Comparison of ENCODE assay signal across 8 mouse cellular contexts in genomic region chr1:171504586-171504985, GRCm38 (mm10). TPM values are rescaled to one million over a fixed set of nuclear protein-coding genes. Genes with fewer than 3 reads are reported as not detected.
DNase-seq lines count a peak whose midpoint lies in the region; ATAC-seq and TF ChIP-seq lines count a peak whose summit lies in the region.

No protein-coding gene starts in this region.

- WGBS in lung, embryonic 15.5 days, result 68% methylated on average over 4 of the region's 4 CpGs
- 81% methylated on average over 4 of the region's 4 CpGs for WGBS in lung, adult 2 months
- 71% methylated on average over 4 of the region's 4 CpGs for WGBS in embryonic facial prominence, embryonic 12.5 days
- WGBS in intestine, embryonic 16.5 days, result 78% methylated on average over 4 of the region's 4 CpGs
- WGBS in neural tube, embryonic 14.5 days, result 66% methylated on average over 4 of the region's 4 CpGs

- peak overlapping the region; percentile 78; the same call in 1 of the 2 replicates for H3K4me2 ChIP-seq in lung, embryonic 15.5 days
- peak overlapping the region; percentile 68 for H3K4me2 ChIP-seq in embryonic facial prominence, embryonic 12.5 days (replicated peaks)
- H3K4me2 ChIP-seq in intestine, embryonic 16.5 days (ENCODE audit: low read depth, low read length), result peak overlapping the region; percentile 39; the same call in 1 of the 2 replicates
- peak overlapping the region; percentile 62 for H3K4me2 ChIP-seq in neural tube, embryonic 14.5 days (ENCODE audit: low read depth, low read length)

- no peak overlapping the region for H3K9ac ChIP-seq in lung, embryonic 15.5 days
- H3K9ac ChIP-seq in embryonic facial prominence, embryonic 12.5 days, result peak overlapping the region; percentile 7; the same call in 1 of the 2 replicates
- H3K9ac ChIP-seq in intestine, embryonic 16.5 days (ENCODE audit: low read depth, low read length), result no peak overlapping the region
- H3K9ac ChIP-seq in neural tube, embryonic 14.5 days (replicated peaks; ENCODE audit: low read depth, low read length), result peak overlapping the region; percentile 42; the same call in 1 of the 2 replicates

- H3K9me3 ChIP-seq in lung, embryonic 15.5 days, result no peaks in the 10 kb centered on the region
- 0 out of 2 replicates have a peak, but pooled peaks cover 3% of the 10 kb centered on the region for H3K9me3 ChIP-seq in embryonic facial prominence, embryonic 12.5 days
- no peaks in the 10 kb centered on the region for H3K9me3 ChIP-seq in intestine, embryonic 16.5 days (ENCODE audit: control insufficient read depth, low read length)
- H3K9me3 ChIP-seq in neural tube, embryonic 14.5 days (ENCODE audit: control insufficient read depth, low read length), result no peaks in the 10 kb centered on the region

- peaks cover 13% of the 10 kb centered on the region for H3K4me1 ChIP-seq in lung, embryonic 15.5 days
- H3K4me1 ChIP-seq in lung, adult 2 months (ENCODE audit: control insufficient read depth, insufficient read depth, low read length), result no peaks in the 10 kb centered on the region
- 0 out of 2 replicates have a peak, but pooled peaks cover 3% of the 10 kb centered on the region for H3K4me1 ChIP-seq in embryonic facial prominence, embryonic 12.5 days
- H3K4me1 ChIP-seq in intestine, embryonic 16.5 days (ENCODE audit: control insufficient read depth, insufficient read depth, low read length), result no peaks in the 10 kb centered on the region; the same call in 1 of the 2 replicates
- H3K4me1 ChIP-seq in neural tube, embryonic 14.5 days (ENCODE audit: control insufficient read depth, insufficient read depth, low read length), result peaks cover 6% of the 10 kb centered on the region; the same call in 1 of the 2 replicates

- H3K4me3 ChIP-seq in lung, embryonic 15.5 days, result peak overlapping the region; percentile 8; the same call in 1 of the 2 replicates
- no peak overlapping the region for H3K4me3 ChIP-seq in lung, adult 2 months (replicated peaks; ENCODE audit: extremely low read depth, low read depth, low read length)
- 0 out of 2 replicates have a peak overlapping the region, but pooled peaks have one; percentile 4 for H3K4me3 ChIP-seq in embryonic facial prominence, embryonic 12.5 days
- no peak overlapping the region for H3K4me3 ChIP-seq in intestine, embryonic 16.5 days (ENCODE audit: low read length)
- H3K4me3 ChIP-seq in neural tube, embryonic 14.5 days (ENCODE audit: low read depth, low read length), result peak overlapping the region; percentile 53

- intact Hi-C loops in gastrocnemius, postnatal 14 days (cut with DNase I; ENCODE audit: low total_unique reads), result no loop called here

- H3K27ac ChIP-seq in lung, embryonic 15.5 days, result no peak overlapping the region
- no peak overlapping the region for H3K27ac ChIP-seq in embryonic facial prominence, embryonic 12.5 days
- no peak overlapping the region for H3K27ac ChIP-seq in intestine, embryonic 16.5 days (ENCODE audit: low read length)
- no peak overlapping the region for H3K27ac ChIP-seq in neural tube, embryonic 14.5 days (ENCODE audit: low read depth, low read length)

- no peak for TF ChIP-seq POLR2A in lung, adult 2 months (IDR thresholded peaks at IDR 0.05; ENCODE audit: borderline replicate concordance, extremely low read depth, low read depth, low read length)

- TF ChIP-seq CTCF in lung, adult 2 months (IDR thresholded peaks at IDR 0.05; ENCODE audit: insufficient read depth, low read length), result no peak

- no peaks in the 10 kb centered on the region for H3K27me3 ChIP-seq in lung, embryonic 15.5 days
- H3K27me3 ChIP-seq in embryonic facial prominence, embryonic 12.5 days, result no peaks in the 10 kb centered on the region
- H3K27me3 ChIP-seq in intestine, embryonic 16.5 days (replicated peaks; ENCODE audit: control insufficient read depth, insufficient read depth, low read length), result no peaks in the 10 kb centered on the region
- H3K27me3 ChIP-seq in neural tube, embryonic 14.5 days (ENCODE audit: control insufficient read depth, insufficient read depth, low read length), result no peaks in the 10 kb centered on the region

- DNase-seq in lung, adult 2 months, result no peak
- no peak for DNase-seq in cerebellum, adult 8-10 months
- no peak for DNase-seq in gastrocnemius, postnatal 14 days
- DNase-seq in cerebellum, adult 11-12 months, result no peak

- H3K36me3 ChIP-seq in lung, embryonic 15.5 days, result no peaks in the 10 kb centered on the region
- no peaks in the 10 kb centered on the region for H3K36me3 ChIP-seq in embryonic facial prominence, embryonic 12.5 days
- no peaks in the 10 kb centered on the region for H3K36me3 ChIP-seq in intestine, embryonic 16.5 days (ENCODE audit: control insufficient read depth, insufficient read depth, low read length)
- no peaks in the 10 kb centered on the region for H3K36me3 ChIP-seq in neural tube, embryonic 14.5 days (ENCODE audit: control insufficient read depth, insufficient read depth, low read length)

- ATAC-seq in lung, embryonic 15.5 days (ENCODE audit: borderline replicate concordance, extremely low read depth, low FRiP score, low TSS enrichment), result no peak
- no peak for ATAC-seq in embryonic facial prominence, embryonic 12.5 days (ENCODE audit: insufficient number of reproducible peaks, insufficient read depth, low FRiP score, low TSS enrichment)
- no peak for ATAC-seq in intestine, embryonic 16.5 days
- ATAC-seq in neural tube, embryonic 14.5 days (ENCODE audit: low read depth), result no peak

RNA-seq across cellular contexts. Expression of gene Alyref2, which starts 1.3 kb away (rescaled TPM):
- 12.8 and 13.0 TPM in 2 replicates for polyA plus RNA-seq in lung, embryonic 15.5 days (2015; fragmentation: Nextera tagmentation; extraction: Ambion mirVana)
- polyA plus RNA-seq in lung, adult 2 months (2012; rRNA removed), result 2.8 and 3.3 TPM in 2 replicates
- 13.3 and 14.6 TPM in 2 replicates for polyA plus RNA-seq in embryonic facial prominence, embryonic 12.5 days (2016; fragmentation: Nextera tagmentation; extraction: Ambion mirVana)
- polyA plus RNA-seq in intestine, embryonic 16.5 days (2015; fragmentation: Nextera tagmentation; extraction: Ambion mirVana), result 11.1 and 11.2 TPM in 2 replicates
- 30.1 and 32.7 TPM in 2 replicates for polyA plus RNA-seq in neural tube, embryonic 14.5 days (2014; fragmentation: Nextera tagmentation; extraction: Ambion mirVana)
- total RNA-seq in gastrocnemius, postnatal 14 days (2021), result 1 to 10 TPM; 2.1 to 2.5 TPM

RNA-seq across cellular contexts. Expression of gene Itln1, which starts 30.5 kb away (rescaled TPM):
- polyA plus RNA-seq in lung, embryonic 15.5 days (2015; fragmentation: Nextera tagmentation; extraction: Ambion mirVana), result not detected in 2 replicates
- 0.64 TPM in 1 of 2 replicates, not detected in the other for polyA plus RNA-seq in lung, adult 2 months (2012; rRNA removed)
- not detected in 2 replicates for polyA plus RNA-seq in embryonic facial prominence, embryonic 12.5 days (2016; fragmentation: Nextera tagmentation; extraction: Ambion mirVana)
- 0.20 and 0.23 TPM in 2 replicates for polyA plus RNA-seq in intestine, embryonic 16.5 days (2015; fragmentation: Nextera tagmentation; extraction: Ambion mirVana)
- polyA plus RNA-seq in neural tube, embryonic 14.5 days (2014; fragmentation: Nextera tagmentation; extraction: Ambion mirVana), result not detected in 2 replicates
- not detected for total RNA-seq in gastrocnemius, postnatal 14 days (2021)

RNA-seq across cellular contexts. Expression of gene Cd244a, which starts 54.4 kb away (rescaled TPM):
- polyA plus RNA-seq in lung, embryonic 15.5 days (2015; fragmentation: Nextera tagmentation; extraction: Ambion mirVana), result 0.43 and 0.57 TPM in 2 replicates
- polyA plus RNA-seq in lung, adult 2 months (2012; rRNA removed), result 1.8 and 3.1 TPM in 2 replicates
- polyA plus RNA-seq in embryonic facial prominence, embryonic 12.5 days (2016; fragmentation: Nextera tagmentation; extraction: Ambion mirVana), result 0.08 TPM in 1 of 2 replicates, not detected in the other
- 0.62 and 0.91 TPM in 2 replicates for polyA plus RNA-seq in intestine, embryonic 16.5 days (2015; fragmentation: Nextera tagmentation; extraction: Ambion mirVana)
- polyA plus RNA-seq in neural tube, embryonic 14.5 days (2014; fragmentation: Nextera tagmentation; extraction: Ambion mirVana), result not detected in 2 replicates
- not detected for total RNA-seq in gastrocnemius, postnatal 14 days (2021)

Comparison
In these comparisons a context has a peak if more than half of its experiments do, and no peak if none do; other contexts are left out.
1. H3K4me3 ChIP-seq: peak in lung, embryonic 15.5 days (single experiment), embryonic facial prominence, embryonic 12.5 days (single experiment) and neural tube, embryonic 14.5 days (single experiment); none in lung, adult 2 months (single experiment) and intestine, embryonic 16.5 days (single experiment).
2. H3K9ac ChIP-seq: peak in embryonic facial prominence, embryonic 12.5 days (single experiment) and neural tube, embryonic 14.5 days (single experiment); none in lung, embryonic 15.5 days (single experiment) and intestine, embryonic 16.5 days (single experiment).
3. Peak in every context shown above with its lines, with median percentiles within 50 percentile points of each other: H3K4me2 ChIP-seq.